Mouse (Mus musculus): ENCODE data around the gene Fry. TPM values are rescaled to one million over a fixed set of nuclear protein-coding genes. Genes with fewer than 3 reads are reported as not detected.

Fry gene
- polyA plus RNA-seq, 1 experiment from 2014 or later: 5.5 TPM

GRCm38 (mm10) chr5:150345946-150346345 is 227.5 kb downstream of the Fry start:
- Histone ChIP-seq H3K4me3 (ENCODE audit: low read depth, low read length) (no peak overlapping the region), H3K4me2 (replicated peaks; ENCODE audit: low read depth) (no peak overlapping the region), H3K9me3 (ENCODE audit: control insufficient read depth) (no peaks in the 10 kb centered on the region), H3K27ac (ENCODE audit: low read depth, low read length) (no peak overlapping the region), H3K9ac (ENCODE audit: low read depth, low read length) (no peak overlapping the region), H3K4me1 (replicated peaks; ENCODE audit: control insufficient read depth, insufficient read depth, low read length) (no peaks in the 10 kb centered on the region), H3K27me3 (replicated peaks; ENCODE audit: control insufficient read depth, insufficient read depth, low read length) (no peaks in the 10 kb centered on the region), H3K36me3 (ENCODE audit: control insufficient read depth, insufficient read depth) (peaks cover 4% of the 10 kb centered on the region; the same call in 1 of the 2 replicates)
- no peak for ATAC-seq
- 89% methylated on average over 7 of the region's 7 CpGs for WGBS
- TF ChIP-seq CTCF (IDR thresholded peaks at IDR 0.05; ENCODE audit: low read depth): no peak

DNA sequence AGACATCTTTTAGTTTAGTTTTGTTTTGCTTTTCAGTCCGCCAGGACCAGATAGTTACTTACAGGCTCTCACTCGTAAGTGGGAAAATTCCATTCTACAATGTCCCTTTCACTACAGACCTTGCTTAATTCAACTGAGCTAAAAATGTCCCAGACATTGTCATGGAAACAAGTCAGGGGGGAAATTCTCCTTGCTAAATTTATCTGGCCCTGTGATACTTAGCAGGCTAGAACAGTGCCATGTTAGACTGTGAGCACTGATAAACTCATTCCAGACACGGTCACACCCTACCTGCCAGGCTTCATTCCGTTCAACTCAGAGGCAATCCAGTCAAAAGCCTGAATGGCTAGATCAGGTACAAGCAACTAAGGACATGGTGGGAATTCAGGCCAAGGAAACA is 227.9 kb downstream of the Fry start:
- Histone ChIP-seq H3K36me3 (ENCODE audit: control insufficient read depth, insufficient read depth) (peaks cover 4% of the 10 kb centered on the region; the same call in 1 of the 2 replicates), H3K4me2 (replicated peaks; ENCODE audit: low read depth) (no peak overlapping the region), H3K27me3 (replicated peaks; ENCODE audit: control insufficient read depth, insufficient read depth, low read length) (no peaks in the 10 kb centered on the region), H3K4me3 (ENCODE audit: low read depth, low read length) (no peak overlapping the region), H3K27ac (ENCODE audit: low read depth, low read length) (no peak overlapping the region), H3K9me3 (ENCODE audit: control insufficient read depth) (no peaks in the 10 kb centered on the region), H3K4me1 (replicated peaks; ENCODE audit: control insufficient read depth, insufficient read depth, low read length) (no peaks in the 10 kb centered on the region), H3K9ac (ENCODE audit: low read depth, low read length) (no peak overlapping the region)
- 70% methylated on average over 4 of the region's 4 CpGs for WGBS
- ATAC-seq: no peak
- TF ChIP-seq CTCF (IDR thresholded peaks at IDR 0.05; ENCODE audit: low read depth): no peak

DNA sequence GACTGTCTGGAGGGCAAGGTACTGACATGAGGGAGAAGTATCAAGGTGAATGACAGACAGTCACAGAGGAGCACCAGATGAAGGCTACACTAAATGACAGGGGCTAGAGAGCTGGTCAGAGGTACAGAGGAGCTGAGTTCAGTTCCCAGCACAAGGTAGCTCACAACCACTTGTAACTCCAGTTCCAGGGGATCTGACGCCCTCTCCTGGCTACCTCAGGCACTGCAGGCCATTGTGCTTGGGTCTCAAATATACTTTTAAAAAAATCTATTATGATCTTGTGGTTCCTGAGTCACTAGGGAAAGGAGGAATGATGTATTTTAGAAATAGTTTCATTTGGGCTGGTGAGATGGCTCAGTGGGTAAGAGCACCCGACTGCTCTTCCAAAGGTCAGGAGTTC is 229.4 kb downstream of the Fry start:
- TF ChIP-seq CTCF (IDR thresholded peaks at IDR 0.05; ENCODE audit: low read depth): 0 out of 2 replicates have a peak, but pooled peaks have one; percentile 10
- no peak overlapping the region for H3K4me3 ChIP-seq (ENCODE audit: low read depth, low read length)
- H3K27ac ChIP-seq (ENCODE audit: low read depth, low read length): no peak overlapping the region
- peaks cover 4% of the 10 kb centered on the region; the same call in 1 of the 2 replicates for H3K36me3 ChIP-seq (ENCODE audit: control insufficient read depth, insufficient read depth)
- 95% methylated on average over 2 of the region's 2 CpGs for WGBS
- H3K4me2 ChIP-seq (replicated peaks; ENCODE audit: low read depth): no peak overlapping the region
- H3K27me3 ChIP-seq (replicated peaks; ENCODE audit: control insufficient read depth, insufficient read depth, low read length): no peaks in the 10 kb centered on the region
- H3K4me1 ChIP-seq (replicated peaks; ENCODE audit: control insufficient read depth, insufficient read depth, low read length): no peaks in the 10 kb centered on the region
- no peaks in the 10 kb centered on the region for H3K9me3 ChIP-seq (ENCODE audit: control insufficient read depth)
- no peak overlapping the region for H3K9ac ChIP-seq (ENCODE audit: low read depth, low read length)
- ATAC-seq: no peak

DNA sequence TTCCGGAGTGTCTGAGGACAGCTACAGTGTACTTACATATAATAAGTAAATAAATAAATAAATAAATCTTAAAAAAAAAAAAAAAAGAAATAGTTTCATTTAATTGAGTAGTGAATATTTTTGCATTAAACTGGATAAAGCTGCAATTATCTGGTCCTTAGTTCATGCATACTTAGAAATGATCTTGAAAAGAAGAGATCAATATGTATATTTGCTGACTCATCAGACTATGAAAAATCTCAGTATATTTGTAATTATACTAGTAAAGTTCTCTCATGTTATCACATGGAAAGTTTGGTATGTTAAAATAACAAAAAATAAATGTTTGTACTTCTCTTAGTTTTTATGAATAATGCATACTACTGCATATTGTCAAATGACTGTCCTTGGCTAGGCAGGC is 229.9 kb downstream of the Fry start:
- ATAC-seq: no peak
- H3K4me1 ChIP-seq (replicated peaks; ENCODE audit: control insufficient read depth, insufficient read depth, low read length): no peaks in the 10 kb centered on the region
- WGBS: 100% methylated on average over 1 of the region's 1 CpGs
- no peak overlapping the region for H3K4me2 ChIP-seq (replicated peaks; ENCODE audit: low read depth)
- no peaks in the 10 kb centered on the region for H3K27me3 ChIP-seq (replicated peaks; ENCODE audit: control insufficient read depth, insufficient read depth, low read length)
- no peaks in the 10 kb centered on the region for H3K9me3 ChIP-seq (ENCODE audit: control insufficient read depth)
- no peak for TF ChIP-seq CTCF (IDR thresholded peaks at IDR 0.05; ENCODE audit: low read depth)
- peaks cover 4% of the 10 kb centered on the region; the same call in 1 of the 2 replicates for H3K36me3 ChIP-seq (ENCODE audit: control insufficient read depth, insufficient read depth)
- no peak overlapping the region for H3K9ac ChIP-seq (ENCODE audit: low read depth, low read length)
- H3K27ac ChIP-seq (ENCODE audit: low read depth, low read length): no peak overlapping the region
- H3K4me3 ChIP-seq (ENCODE audit: low read depth, low read length): no peak overlapping the region

- H3K4me1 ChIP-seq (replicated peaks; ENCODE audit: control insufficient read depth, insufficient read depth, low read length): no peaks in the 10 kb centered on the region
- no peak overlapping the region for H3K4me3 ChIP-seq (ENCODE audit: low read depth, low read length)
- H3K9ac ChIP-seq (ENCODE audit: low read depth, low read length): no peak overlapping the region
- H3K27me3 ChIP-seq (replicated peaks; ENCODE audit: control insufficient read depth, insufficient read depth, low read length): no peaks in the 10 kb centered on the region
- TF ChIP-seq CTCF (IDR thresholded peaks at IDR 0.05; ENCODE audit: low read depth): no peak
- peaks cover 10% of the 10 kb centered on the region; the same call in 1 of the 2 replicates for H3K36me3 ChIP-seq (ENCODE audit: control insufficient read depth, insufficient read depth)
- 79% methylated on average over 2 of the region's 2 CpGs for WGBS
- no peak overlapping the region for H3K4me2 ChIP-seq (replicated peaks; ENCODE audit: low read depth)
- no peaks in the 10 kb centered on the region for H3K9me3 ChIP-seq (ENCODE audit: control insufficient read depth)
- ATAC-seq: no peak
- H3K27ac ChIP-seq (ENCODE audit: low read depth, low read length): no peak overlapping the region
Observed at GRCm38 (mm10) chr5:150351191-150351590, 232.7 kb downstream of the Fry start.

DNA sequence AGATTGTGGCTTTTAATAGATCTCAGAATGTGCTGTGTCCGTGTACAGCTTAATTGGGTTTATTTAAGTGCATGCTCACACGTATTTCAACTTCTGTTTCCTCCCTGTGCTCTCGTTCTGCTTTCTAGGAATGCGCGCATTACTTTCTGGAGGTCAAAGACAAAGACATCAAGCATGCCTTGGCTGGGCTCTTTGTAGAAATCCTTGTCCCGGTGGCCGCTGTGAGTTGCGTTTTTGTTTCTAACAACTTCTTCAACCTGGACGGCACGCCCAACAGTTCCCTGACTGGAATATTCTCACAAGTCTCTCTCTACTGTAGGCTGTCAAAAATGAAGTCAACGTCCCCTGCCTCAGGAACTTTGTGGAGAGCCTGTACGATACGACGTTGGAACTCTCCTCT is 240.2 kb downstream of the Fry start:
- H3K4me1 ChIP-seq (replicated peaks; ENCODE audit: control insufficient read depth, insufficient read depth, low read length): no peaks in the 10 kb centered on the region
- no peak overlapping the region for H3K4me3 ChIP-seq (ENCODE audit: low read depth, low read length)
- no peak for ATAC-seq
- 69% methylated on average over 14 of the region's 14 CpGs for WGBS
- H3K36me3 ChIP-seq (ENCODE audit: control insufficient read depth, insufficient read depth): 0 out of 2 replicates have a peak, but pooled peaks cover 5% of the 10 kb centered on the region
- H3K9me3 ChIP-seq (ENCODE audit: control insufficient read depth): no peaks in the 10 kb centered on the region
- no peak overlapping the region for H3K9ac ChIP-seq (ENCODE audit: low read depth, low read length)
- H3K27ac ChIP-seq (ENCODE audit: low read depth, low read length): no peak overlapping the region
- TF ChIP-seq CTCF (IDR thresholded peaks at IDR 0.05; ENCODE audit: low read depth): no peak
- no peak overlapping the region for H3K4me2 ChIP-seq (replicated peaks; ENCODE audit: low read depth)
- no peaks in the 10 kb centered on the region for H3K27me3 ChIP-seq (replicated peaks; ENCODE audit: control insufficient read depth, insufficient read depth, low read length)

DNA sequence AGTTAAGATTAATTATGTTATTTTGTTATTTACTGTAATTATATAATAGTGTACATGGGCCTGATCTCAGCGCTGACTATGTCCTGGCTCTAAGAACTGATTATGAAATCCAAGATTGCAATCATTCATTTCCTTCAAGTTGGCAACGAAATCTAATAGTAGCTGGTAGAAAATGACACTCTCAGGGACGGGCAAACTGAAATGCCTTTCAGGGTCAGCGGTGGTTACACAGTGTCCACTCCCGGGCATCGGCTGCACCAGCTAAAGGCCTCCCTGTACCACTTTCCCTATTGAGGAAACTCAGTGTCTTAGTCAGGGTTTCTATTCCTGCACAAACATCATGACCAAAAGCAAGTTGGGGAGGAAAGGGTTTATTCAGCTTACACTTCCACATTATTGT is 243.8 kb downstream of the Fry start:
- WGBS: 88% methylated on average over 6 of the region's 6 CpGs
- no peak for TF ChIP-seq CTCF (IDR thresholded peaks at IDR 0.05; ENCODE audit: low read depth)
- no peaks in the 10 kb centered on the region for H3K4me1 ChIP-seq (replicated peaks; ENCODE audit: control insufficient read depth, insufficient read depth, low read length)
- no peak overlapping the region for H3K4me3 ChIP-seq (ENCODE audit: low read depth, low read length)
- H3K36me3 ChIP-seq (ENCODE audit: control insufficient read depth, insufficient read depth): no peaks in the 10 kb centered on the region
- H3K9me3 ChIP-seq (ENCODE audit: control insufficient read depth): no peaks in the 10 kb centered on the region
- no peak overlapping the region for H3K4me2 ChIP-seq (replicated peaks; ENCODE audit: low read depth)
- H3K9ac ChIP-seq (ENCODE audit: low read depth, low read length): no peak overlapping the region
- ATAC-seq: no peak
- H3K27me3 ChIP-seq (replicated peaks; ENCODE audit: control insufficient read depth, insufficient read depth, low read length): no peaks in the 10 kb centered on the region
- no peak overlapping the region for H3K27ac ChIP-seq (ENCODE audit: low read depth, low read length)

All from intestine, postnatal 0 days (tissue).